Mouse (Mus musculus) brain, adult 10 weeks (tissue): ENCODE data around the gene Cep85l. TPM values are rescaled to one million over a fixed set of nuclear protein-coding genes. Genes with fewer than 3 reads are reported as not detected.

Source experiments
- polyA plus RNA-seq: library from polyadenylated mRNA; stranded (reverse); fragments of 350-450 nt; fragmentation: Illumina TruSeq; extraction: RNeasy Lipid Tissue Mini Kit (QIAGEN cat#74804); gene quantifications from one replicate; pipeline ENCODE4 v1.2.3, GENCODE M21; 2015; ENCODE audit warnings: low read depth, low replicate concordance

The Cep85l gene
- 10.6 TPM for polyA plus RNA-seq

GRCm38 (mm10) chr10:53379709-53380106, at the start of gene Cep85l:
Cep85l (minus strand) TSS chr10:53379947.

DNA sequence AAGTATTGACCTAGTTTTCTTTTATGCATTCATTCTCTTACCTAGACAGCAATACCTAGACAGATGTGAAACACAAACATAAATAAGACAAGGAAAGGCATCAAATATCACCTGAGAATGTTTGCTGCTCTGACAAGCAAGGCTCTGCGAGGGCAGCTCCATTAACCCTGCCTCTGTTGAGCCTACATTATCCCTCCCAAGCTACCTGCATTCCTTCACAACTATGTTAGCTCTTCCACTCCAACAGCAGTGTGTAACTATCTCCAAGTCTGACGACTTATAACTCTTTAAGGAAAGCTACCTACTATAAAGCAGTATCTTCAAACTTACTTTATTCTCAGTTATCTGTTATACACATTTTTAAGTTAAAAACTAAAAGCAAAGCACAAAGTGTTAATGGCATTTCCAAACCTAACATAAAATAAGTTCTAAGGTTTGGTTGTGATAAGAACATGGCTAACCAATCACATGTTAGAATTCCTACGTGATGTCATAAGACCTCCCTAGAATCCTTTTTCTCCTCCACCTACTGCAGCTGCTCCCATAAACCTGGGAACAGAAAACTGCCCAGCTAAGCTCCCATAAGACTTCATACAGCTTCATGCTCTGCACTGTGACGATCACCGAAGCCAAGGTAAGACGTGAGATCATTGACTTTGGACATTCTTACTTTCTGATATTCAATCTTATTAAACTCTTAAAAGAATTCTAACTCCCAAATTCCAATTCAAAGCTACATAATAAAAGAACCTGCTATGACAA, 42.4 kb downstream of the Cep85l start, which contains the start of gene Pln:
Pln (plus strand) TSS at position 506 of the 762 bp plus-strand sequence.

Other genes with a start within 250 kb of the Cep85l start
- gene Pln, start 42.3 kb downstream of the Cep85l start, polyA plus RNA-seq: 3.6 TPM
- 20.7 TPM for gene Asf1a, start 216.8 kb upstream of the Cep85l start, polyA plus RNA-seq